Mouse (Mus musculus): ENCODE measurements around the gene Htra1. TPM values are rescaled to one million over a fixed set of nuclear protein-coding genes. Genes with fewer than 3 reads are reported as not detected.

Gene Htra1
- 24.0 and 45.5 TPM in 2 replicates for polyA plus RNA-seq (2015; fragmentation: Nextera tagmentation; extraction: Ambion mirVana)

GRCm38 (mm10) chr7:130935793-130936471, at the start of gene Htra1:
Htra1 (plus strand) TSS chr7:130936111.

GRCm38 (mm10) chr7:131031755-131032154, 95.8 kb downstream of the Htra1 start, which contains the start of gene Dmbt1:
Dmbt1 (plus strand) TSS chr7:131032053.

Small RNA genes lying within 50 kb of the gene (microRNA-seq; reads per million reads assigned to microRNA genes)
- not detected for gene Mir7061 (ENCODE audit: borderline replicate concordance, insufficient number of aligned reads)

Other genes with a start within 250 kb of the Htra1 start
- 0.19 TPM in 1 of 2 replicates, not detected in the other for gene Btbd16, start 162.0 kb upstream of the Htra1 start, polyA plus RNA-seq (2015; fragmentation: Nextera tagmentation; extraction: Ambion mirVana)
- gene Plekha1, start 70.4 kb upstream of the Htra1 start, polyA plus RNA-seq (2015; fragmentation: Nextera tagmentation; extraction: Ambion mirVana) = 22.1 and 23.9 TPM in 2 replicates
- 0.36 TPM in 1 of 2 replicates, not detected in the other for gene Dmbt1, start 95.9 kb downstream of the Htra1 start, polyA plus RNA-seq (2015; fragmentation: Nextera tagmentation; extraction: Ambion mirVana)
- not detected in 2 replicates for gene 4933402N03Rik, start 210.2 kb downstream of the Htra1 start, polyA plus RNA-seq (2015; fragmentation: Nextera tagmentation; extraction: Ambion mirVana)
- not detected in 2 replicates for gene 5430419D17Rik, start 238.3 kb downstream of the Htra1 start, polyA plus RNA-seq (2015; fragmentation: Nextera tagmentation; extraction: Ambion mirVana)